Mouse (Mus musculus) liver, postnatal 0 days (tissue): ENCODE measurements at regions not wholly inside any gene's neighbourhood (a gene's known extent, or its start where the extent isn't known, plus 50 kb on each side); places are given as distances from the start of the nearest gene placed in this dataset.

Experiments
- CTCF ChIP-seq: sonication (generic); IDR thresholded peaks from 2 replicates; pipeline ENCODE4 v1.5.1; 2016; ENCODE audit warnings: antibody characterized with exemption, low read depth
- EP300 ChIP-seq: IDR thresholded peaks from 2 replicates; pipeline ENCODE4 v1.6.1; 2016; ENCODE audit warnings: antibody characterized with exemption, low read depth, mild to moderate bottlenecking

DNA sequence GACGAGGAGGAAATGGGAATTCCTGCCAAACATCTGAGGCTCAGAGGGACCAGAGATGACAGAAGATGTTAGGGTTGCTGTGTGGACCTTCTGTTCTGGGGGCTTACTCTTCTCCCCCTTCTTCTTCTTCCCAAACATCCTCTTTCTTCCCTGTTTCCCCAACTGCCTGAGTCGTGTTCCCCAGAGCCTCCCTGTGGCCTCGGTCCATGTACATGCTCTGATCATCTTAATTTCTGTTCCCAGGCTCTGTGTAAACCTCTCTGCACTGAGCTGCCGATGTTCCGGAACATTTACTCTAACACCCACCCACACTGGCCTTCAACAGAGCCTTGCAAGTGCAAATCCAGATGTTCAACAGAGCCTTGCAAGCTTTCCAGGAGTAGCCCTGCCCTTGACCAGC is 90.1 kb upstream of the Adra1d start:
- no peak for TF ChIP-seq CTCF
- no peak for TF ChIP-seq EP300
